Mouse (Mus musculus): ENCODE results near the gene Tns1. TPM values are rescaled to one million over a fixed set of nuclear protein-coding genes. Genes with fewer than 3 reads are reported as not detected.

The Tns1 gene
- polyA plus RNA-seq, 1 experiment from 2014 or later = 23.1 TPM

DNA sequence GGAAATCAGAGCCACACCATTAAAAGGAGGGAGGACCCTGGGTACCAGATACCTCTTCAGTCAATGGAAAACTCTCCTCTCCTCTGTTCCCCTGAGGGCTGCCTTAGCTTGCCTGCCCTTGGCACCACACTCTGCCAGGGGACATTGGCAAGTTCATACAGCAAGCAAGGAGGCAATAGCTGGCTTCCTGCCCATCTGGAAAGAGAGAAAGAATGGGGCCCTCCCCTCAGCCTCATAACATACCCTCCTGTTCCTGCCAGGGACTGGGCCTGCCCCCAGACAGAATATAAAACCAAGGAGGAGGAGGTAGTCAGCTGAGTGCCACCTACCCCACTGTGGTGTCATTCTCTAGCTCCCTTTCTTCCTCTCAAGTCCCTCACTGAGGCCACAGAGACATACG, 5.1 kb downstream of the Tns1 start:
- ATAC-seq = no peak
- H3K27me3 ChIP-seq (replicated peaks) = 0 out of 2 replicates have a peak, but pooled peaks cover 7% of the 10 kb centered on the region
- H3K4me1 ChIP-seq (replicated peaks) = peaks cover 7% of the 10 kb centered on the region
- no peak overlapping the region for H3K27ac ChIP-seq
- H3K9ac ChIP-seq = no peak overlapping the region
- H3K9me3 ChIP-seq = no peaks in the 10 kb centered on the region
- H3K4me3 ChIP-seq (replicated peaks) = no peak overlapping the region
- H3K4me2 ChIP-seq (replicated peaks) = no peak overlapping the region
- H3K36me3 ChIP-seq = no peaks in the 10 kb centered on the region
- WGBS = 96% methylated on average over 1 of the region's 1 CpGs

- H3K27ac ChIP-seq = no peak overlapping the region
- WGBS = 83% methylated on average over 6 of the region's 6 CpGs
- H3K36me3 ChIP-seq = no peaks in the 10 kb centered on the region
- H3K4me3 ChIP-seq (replicated peaks) = no peak overlapping the region
- no peak overlapping the region for H3K9ac ChIP-seq
- H3K9me3 ChIP-seq = no peaks in the 10 kb centered on the region
- no peak for ATAC-seq
- 0 out of 2 replicates have a peak, but pooled peaks cover 9% of the 10 kb centered on the region for H3K4me1 ChIP-seq (replicated peaks)
- no peak overlapping the region for H3K4me2 ChIP-seq (replicated peaks)
- 0 out of 2 replicates have a peak, but pooled peaks cover 5% of the 10 kb centered on the region for H3K27me3 ChIP-seq (replicated peaks)
Observed at GRCm38 (mm10) chr1:74117876-74118275, 6.4 kb downstream of the Tns1 start.

DNA sequence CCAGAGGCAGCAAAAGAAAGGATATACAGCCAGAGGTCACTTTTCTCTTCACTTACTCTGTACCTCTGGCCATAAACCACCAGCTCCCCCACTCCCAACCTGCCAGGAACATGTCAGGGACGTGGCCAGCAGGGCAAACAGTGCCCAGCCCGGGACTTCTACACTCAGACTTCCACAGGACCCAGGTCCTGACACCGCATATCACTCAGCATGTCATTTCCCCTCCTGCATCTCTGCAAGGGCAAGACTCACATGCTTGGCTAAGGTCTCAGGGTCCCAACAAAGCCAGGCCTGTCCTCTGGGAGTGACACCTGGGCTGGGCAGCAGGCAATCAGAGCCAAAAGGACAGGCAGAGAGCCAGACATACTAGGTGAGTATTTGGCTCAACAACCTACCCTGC, 11.2 kb downstream of the Tns1 start:
- Histone ChIP-seq H3K4me2 (replicated peaks) (no peak overlapping the region), H3K9ac (no peak overlapping the region), H3K36me3 (no peaks in the 10 kb centered on the region), H3K27ac (no peak overlapping the region), H3K4me1 (replicated peaks) (peaks cover 7% of the 10 kb centered on the region; the same call in 1 of the 2 replicates), H3K9me3 (no peaks in the 10 kb centered on the region), H3K27me3 (replicated peaks) (no peaks in the 10 kb centered on the region), H3K4me3 (replicated peaks) (no peak overlapping the region)
- WGBS = 47% methylated on average over 3 of the region's 3 CpGs
- no peak for ATAC-seq

GRCm38 (mm10) chr1:74111696-74112030, 12.6 kb downstream of the Tns1 start:
- no peak for ATAC-seq
- H3K36me3 ChIP-seq = no peaks in the 10 kb centered on the region
- no peak overlapping the region for H3K9ac ChIP-seq
- 52% methylated on average over 6 of the region's 6 CpGs for WGBS
- H3K27ac ChIP-seq = no peak overlapping the region
- no peaks in the 10 kb centered on the region for H3K9me3 ChIP-seq
- no peak overlapping the region for H3K4me3 ChIP-seq (replicated peaks)
- no peak overlapping the region for H3K4me2 ChIP-seq (replicated peaks)
- no peaks in the 10 kb centered on the region for H3K27me3 ChIP-seq (replicated peaks)
- peaks cover 7% of the 10 kb centered on the region; the same call in 1 of the 2 replicates for H3K4me1 ChIP-seq (replicated peaks)

- ATAC-seq = no peak
- WGBS = 26% methylated on average over 8 of the region's 8 CpGs
- peaks cover 7% of the 10 kb centered on the region; the same call in 1 of the 2 replicates for H3K4me1 ChIP-seq (replicated peaks)
- H3K9me3 ChIP-seq = no peaks in the 10 kb centered on the region
- H3K4me2 ChIP-seq (replicated peaks) = no peak overlapping the region
- no peaks in the 10 kb centered on the region for H3K27me3 ChIP-seq (replicated peaks)
- no peaks in the 10 kb centered on the region for H3K36me3 ChIP-seq
- H3K4me3 ChIP-seq (replicated peaks) = no peak overlapping the region
- no peak overlapping the region for H3K27ac ChIP-seq
- H3K9ac ChIP-seq = no peak overlapping the region
Observed at GRCm38 (mm10) chr1:74110932-74111695, 13.1 kb downstream of the Tns1 start.

- WGBS = 52% methylated on average over 2 of the region's 2 CpGs
- no peaks in the 10 kb centered on the region for H3K9me3 ChIP-seq
- no peak overlapping the region for H3K4me3 ChIP-seq (replicated peaks)
- ATAC-seq = no peak
- H3K4me2 ChIP-seq (replicated peaks) = no peak overlapping the region
- peaks cover 7% of the 10 kb centered on the region; the same call in 1 of the 2 replicates for H3K4me1 ChIP-seq (replicated peaks)
- no peak overlapping the region for H3K9ac ChIP-seq
- H3K27me3 ChIP-seq (replicated peaks) = no peaks in the 10 kb centered on the region
- H3K27ac ChIP-seq = no peak overlapping the region
- no peaks in the 10 kb centered on the region for H3K36me3 ChIP-seq
Observed at GRCm38 (mm10) chr1:74109670-74110069, 14.6 kb downstream of the Tns1 start.

- Histone ChIP-seq H3K36me3 (no peaks in the 10 kb centered on the region), H3K9me3 (no peaks in the 10 kb centered on the region), H3K4me2 (replicated peaks) (no peak overlapping the region), H3K9ac (no peak overlapping the region), H3K4me3 (replicated peaks) (no peak overlapping the region), H3K27ac (no peak overlapping the region), H3K4me1 (replicated peaks) (peaks cover 10% of the 10 kb centered on the region), H3K27me3 (replicated peaks) (no peaks in the 10 kb centered on the region)
- WGBS = 77% methylated on average over 5 of the region's 5 CpGs
- ATAC-seq = no peak
Observed at GRCm38 (mm10) chr1:74107931-74108618, 16.2 kb downstream of the Tns1 start.

- no peak overlapping the region for H3K4me2 ChIP-seq (replicated peaks)
- peaks cover 6% of the 10 kb centered on the region for H3K4me1 ChIP-seq (replicated peaks)
- H3K27me3 ChIP-seq (replicated peaks) = no peaks in the 10 kb centered on the region
- H3K36me3 ChIP-seq = no peaks in the 10 kb centered on the region
- ATAC-seq = no peak
- H3K4me3 ChIP-seq (replicated peaks) = no peak overlapping the region
- no peak overlapping the region for H3K9ac ChIP-seq
- H3K9me3 ChIP-seq = no peaks in the 10 kb centered on the region
- no peak overlapping the region for H3K27ac ChIP-seq
- WGBS = 69% methylated on average over 6 of the region's 6 CpGs
Observed at GRCm38 (mm10) chr1:74106214-74106613, 18.0 kb downstream of the Tns1 start.

GRCm38 (mm10) chr1:74105660-74106059, 18.6 kb downstream of the Tns1 start:
- Histone ChIP-seq H3K9ac (no peak overlapping the region), H3K9me3 (no peaks in the 10 kb centered on the region), H3K36me3 (no peaks in the 10 kb centered on the region), H3K4me3 (replicated peaks) (no peak overlapping the region), H3K27me3 (replicated peaks) (no peaks in the 10 kb centered on the region), H3K27ac (no peak overlapping the region), H3K4me1 (replicated peaks) (peaks cover 6% of the 10 kb centered on the region), H3K4me2 (replicated peaks) (no peak overlapping the region)
- no peak for ATAC-seq
- 84% methylated on average over 4 of the region's 4 CpGs for WGBS

DNA sequence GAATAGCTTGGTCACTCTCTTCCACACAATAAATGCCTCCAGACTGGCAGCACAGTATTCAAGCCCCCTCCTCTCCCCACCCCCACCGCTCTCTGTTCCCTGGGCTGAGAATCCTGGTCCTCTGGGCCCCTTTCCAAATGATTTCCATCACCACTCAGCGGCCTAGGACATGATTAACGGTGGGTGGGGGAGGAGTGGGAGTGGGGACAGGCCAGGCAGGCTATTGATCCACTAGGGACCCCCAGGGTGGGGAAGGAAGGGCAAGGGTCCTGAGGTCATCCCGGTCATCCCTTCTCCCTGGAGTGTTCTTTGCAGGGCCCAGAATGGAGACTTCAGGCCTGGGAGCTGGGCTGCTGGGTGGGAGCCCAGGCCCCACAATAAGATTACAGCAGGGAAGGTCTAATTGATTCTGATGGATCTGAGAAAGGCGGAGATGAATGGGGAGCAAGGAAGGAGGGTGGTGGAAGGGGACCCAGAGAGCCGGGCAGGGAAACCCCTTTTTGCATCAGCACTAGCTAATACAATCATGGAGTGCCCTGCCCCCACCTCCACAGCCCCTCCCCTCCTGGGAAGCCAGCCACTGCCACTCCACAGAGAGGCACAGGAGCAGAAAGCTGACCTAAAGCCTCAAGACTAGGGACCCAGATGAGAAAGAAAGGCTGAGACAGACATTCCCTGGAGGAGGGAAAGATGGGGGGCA, 20.4 kb downstream of the Tns1 start:
- 35% methylated on average over 6 of the region's 6 CpGs for WGBS
- peaks cover 3% of the 10 kb centered on the region; the same call in 1 of the 2 replicates for H3K27me3 ChIP-seq (replicated peaks)
- peaks cover 20% of the 10 kb centered on the region for H3K4me1 ChIP-seq (replicated peaks)
- H3K9me3 ChIP-seq = no peaks in the 10 kb centered on the region
- H3K4me3 ChIP-seq (replicated peaks) = no peak overlapping the region
- no peak overlapping the region for H3K4me2 ChIP-seq (replicated peaks)
- 0 out of 2 replicates have a peak overlapping the region, but pooled peaks have one; percentile 17 for H3K27ac ChIP-seq
- ATAC-seq = peak; percentile 25; the same call in 1 of the 2 replicates
- no peaks in the 10 kb centered on the region for H3K36me3 ChIP-seq
- H3K9ac ChIP-seq = no peak overlapping the region

GRCm38 (mm10) chr1:74099001-74099435, 25.2 kb downstream of the Tns1 start:
- H3K4me3 ChIP-seq (replicated peaks) = peak overlapping the region; percentile 54
- peak overlapping the region; percentile 55 for H3K27ac ChIP-seq
- H3K4me1 ChIP-seq (replicated peaks) = peaks cover 35% of the 10 kb centered on the region
- under 1% methylated on average over 12 of the region's 14 CpGs for WGBS
- H3K4me2 ChIP-seq (replicated peaks) = peak overlapping the region; percentile 95
- H3K27me3 ChIP-seq (replicated peaks) = peaks cover 28% of the 10 kb centered on the region
- no peaks in the 10 kb centered on the region for H3K36me3 ChIP-seq
- ATAC-seq = peak; percentile 57
- no peaks in the 10 kb centered on the region for H3K9me3 ChIP-seq
- H3K9ac ChIP-seq = peak overlapping the region; percentile 54
